Mouse (Mus musculus) MEL (cell line): ENCODE measurements around the gene Wwc2. TPM values are rescaled to one million over a fixed set of nuclear protein-coding genes. Genes with fewer than 3 reads are reported as not detected.
"Not testable (repeated sequence)": the region's sequence is repeated elsewhere in the genome, so short reads cannot be mapped to it uniquely, and the experiment has no call there.

Experiments used
- DNase-seq: peaks from one replicate; pipeline ENCODE4 v3.0.0; 2011; ENCODE audit warnings: low read depth, low spot score
- H3K27ac ChIP-seq: 2 replicates; pipeline ENCODE4 v1.5.1; 2012; ENCODE audit warnings: low read depth, mild to moderate bottlenecking, control low read depth, low read length, moderate library complexity; ENCODE audit not compliant: control insufficient read depth
- H3K27me3 ChIP-seq, 2 experiments: fragments of 150-350 bp in 1 of 2; sonication (generic) in 1 of 2; 2 replicates each; pipeline ENCODE4 v1.6.1; 2012; ENCODE audit warnings: low read length in 2 of 2, mild to moderate bottlenecking in 2 of 2, improper control_type of control experiment in 1 of 2, moderate library complexity in 1 of 2; ENCODE audit not compliant: insufficient read depth in 2 of 2, control insufficient read depth in 1 of 2
- H3K36me3 ChIP-seq, 2 experiments: 2 replicates each; pipeline ENCODE4 v1.6.1; 2012 to 2014; ENCODE audit warnings: low read length in 2 of 2, improper control_type of control experiment in 1 of 2, inconsistent platforms in 1 of 2, mild to moderate bottlenecking in 1 of 2; ENCODE audit not compliant: insufficient read depth in 2 of 2, control insufficient read depth in 1 of 2
- H3K4me1 ChIP-seq, 2 experiments: fragments of 150-350 bp in 1 of 2; sonication (generic) in 1 of 2; 2 replicates each; pipeline ENCODE4 v1.6.1; 2012; ENCODE audit warnings: low read length in 2 of 2, improper control_type of control experiment in 1 of 2, mild to moderate bottlenecking in 1 of 2; ENCODE audit not compliant: insufficient read depth in 2 of 2, control insufficient read depth in 1 of 2
- H3K4me3 ChIP-seq, 2 experiments: fragments of 150-350 bp in 1 of 2; sonication (generic) in 1 of 2; 2 replicates each; pipeline ENCODE4 v1.5.1; 2012; ENCODE audit warnings: low read depth in 2 of 2, low read length in 2 of 2, mild to moderate bottlenecking in 2 of 2, moderate library complexity in 2 of 2, control low read depth in 1 of 2, improper control_type of control experiment in 1 of 2; ENCODE audit not compliant: control insufficient read depth in 1 of 2, insufficient read depth in 1 of 2
- H3K79me2 ChIP-seq: 2 replicates; pipeline ENCODE4 v1.6.1; 2012; ENCODE audit warnings: mild to moderate bottlenecking, low read length, moderate library complexity; ENCODE audit not compliant: control insufficient read depth, poor library complexity, insufficient read depth
- H3K9ac ChIP-seq: 2 replicates; pipeline ENCODE4 v1.6.1; 2012; ENCODE audit warnings: low read depth, mild to moderate bottlenecking, control low read depth, low read length, moderate library complexity; ENCODE audit not compliant: control insufficient read depth, poor library complexity, severe bottlenecking
- H3K9me3 ChIP-seq: fragments of 150-350 bp; sonication (generic); replicated peaks from 2 replicates; pipeline ENCODE4 v1.6.1; 2012; ENCODE audit warnings: mild to moderate bottlenecking, low read length, improper control_type of control experiment, moderate library complexity; ENCODE audit not compliant: insufficient read depth
- CHD2 ChIP-seq: IDR thresholded peaks from 2 replicates; pipeline ENCODE4 v1.6.1; 2011; ENCODE audit warnings: low read length, improper control_type of control experiment
- ELF1 ChIP-seq: IDR thresholded peaks from 2 replicates; pipeline ENCODE4 v1.6.1; 2014; ENCODE audit warnings: low read depth, mild to moderate bottlenecking, inconsistent platforms, low read length, improper control_type of control experiment, moderate library complexity
- ETS1 ChIP-seq: IDR thresholded peaks from 2 replicates; pipeline ENCODE4 v1.6.1; 2012; ENCODE audit warnings: low read depth, mild to moderate bottlenecking, inconsistent platforms, low read length, improper control_type of control experiment, moderate library complexity
- HCFC1 ChIP-seq: IDR thresholded peaks from 2 replicates; pipeline ENCODE4 v1.6.1; 2012; ENCODE audit warnings: low read depth, mild to moderate bottlenecking, inconsistent platforms, low read length, improper control_type of control experiment, moderate library complexity
- JUND ChIP-seq: IDR thresholded peaks from 2 replicates; pipeline ENCODE4 v1.6.1; 2011; ENCODE audit warnings: low read depth, mild to moderate bottlenecking, improper control_type of control experiment, low read length
- MAFK ChIP-seq: IDR thresholded peaks from 2 replicates; pipeline ENCODE4 v1.6.1; 2011; ENCODE audit warnings: low read depth, mild to moderate bottlenecking, low read length, improper control_type of control experiment, borderline replicate concordance
- MAX ChIP-seq: IDR thresholded peaks from 2 replicates; pipeline ENCODE4 v1.6.1; 2011; ENCODE audit warnings: low read length, improper control_type of control experiment
- MEF2A ChIP-seq: IDR thresholded peaks from 2 replicates; pipeline ENCODE4 v1.6.1; 2014; ENCODE audit warnings: low read depth, mild to moderate bottlenecking, inconsistent platforms, low read length, improper control_type of control experiment; ENCODE audit not compliant: poor library complexity, insufficient replicate concordance, severe bottlenecking; ENCODE audit errors: extremely low read depth
- MYC ChIP-seq: IDR thresholded peaks from 2 replicates; pipeline ENCODE4 v1.6.1; 2011; ENCODE audit warnings: low read depth, mild to moderate bottlenecking, low read length, improper control_type of control experiment, moderate library complexity
- POLR2A ChIP-seq, 2 experiments: IDR thresholded peaks; 2 replicates each; pipeline ENCODE4 v1.6.1; 2011 to 2012; ENCODE audit warnings: low read length in 2 of 2, mild to moderate bottlenecking in 2 of 2, control low read depth in 1 of 2, improper control_type of control experiment in 1 of 2, low read depth in 1 of 2, moderate library complexity in 1 of 2; ENCODE audit not compliant: control insufficient read depth in 1 of 2, insufficient read depth in 1 of 2, poor library complexity in 1 of 2
- RAD21 ChIP-seq: IDR thresholded peaks from 2 replicates; pipeline ENCODE4 v1.6.1; 2011; ENCODE audit warnings: mild to moderate bottlenecking, low read depth, low read length, improper control_type of control experiment
- SIN3A ChIP-seq: IDR thresholded peaks from 2 replicates; pipeline ENCODE4 v1.6.1; 2012; ENCODE audit warnings: low read length, improper control_type of control experiment, inconsistent platforms
- TCF12 ChIP-seq: IDR thresholded peaks from 2 replicates; pipeline ENCODE4 v1.6.1; 2014; ENCODE audit warnings: low read depth, mild to moderate bottlenecking, inconsistent platforms, low read length, improper control_type of control experiment, moderate library complexity
- USF1 ChIP-seq: IDR thresholded peaks from 2 replicates; pipeline ENCODE4 v1.6.1; 2014; ENCODE audit warnings: low read depth, mild to moderate bottlenecking, inconsistent platforms, low read length, improper control_type of control experiment, moderate library complexity
- USF2 ChIP-seq, 2 experiments: IDR thresholded peaks; 2 replicates each; pipeline ENCODE4 v1.6.1; 2011 to 2012; ENCODE audit warnings: improper control_type of control experiment in 2 of 2, low read length in 2 of 2, borderline replicate concordance in 1 of 2, inconsistent platforms in 1 of 2, low read depth in 1 of 2, mild to moderate bottlenecking in 1 of 2; ENCODE audit not compliant: insufficient read depth in 1 of 2
- ZKSCAN1 ChIP-seq: IDR thresholded peaks from 2 replicates; pipeline ENCODE4 v1.6.1; 2012; ENCODE audit warnings: low read depth, mild to moderate bottlenecking, inconsistent platforms, low read length, improper control_type of control experiment, moderate library complexity
- ZNF384 ChIP-seq: IDR thresholded peaks from 2 replicates; pipeline ENCODE4 v1.6.1; 2012; ENCODE audit warnings: low read depth, mild to moderate bottlenecking, inconsistent platforms, low read length, improper control_type of control experiment
- polyA plus RNA-seq, 2 experiments: library from polyadenylated mRNA; stranded (reverse) in 1 of 2; unstranded in 1 of 2; fragments of >175 nt in 1 of 2; fragments of >200 nt in 1 of 2; gene quantifications; 2 replicates each; pipeline versions ENCODE4 v1.2.1 to v1.2.4; 2012; ENCODE audit warnings: low replicate concordance in 2 of 2, low read depth in 1 of 2; ENCODE audit not compliant: insufficient read length in 2 of 2, insufficient read depth in 1 of 2, missing spikeins in 1 of 2
- total RNA-seq: library from RNA; depleted of rRNA; stranded (reverse); fragments of 300-350 nt; gene quantifications from 2 replicates; pipeline ENCODE4 v1.2.3, GENCODE M21; 2012

Gene Wwc2
- total and polyA plus RNA-seq, 3 experiments: 7.5 to 14.8 TPM; not detected in 1

- Histone ChIP-seq H3K79me2 (no peaks in the 10 kb centered on the region), H3K27me3 (no peaks in the 10 kb centered on the region), H3K9me3 (no peaks in the 10 kb centered on the region), H3K36me3 (no peaks in the 10 kb centered on the region; a peak in 1 of 4 replicates), H3K4me3 (no peak overlapping the region), H3K4me1 (no peaks in the 10 kb centered on the region), H3K9ac (no peak overlapping the region), H3K27ac (no peak overlapping the region)
- no peak for TF ChIP-seq TCF12
- TF ChIP-seq ZNF384: no peak
- TF ChIP-seq MAX: no peak
- TF ChIP-seq RAD21: no peak
- TF ChIP-seq ELF1: no peak
- no peak for TF ChIP-seq HCFC1
- no peak for TF ChIP-seq CHD2
- TF ChIP-seq MYC: no peak
- no peak for TF ChIP-seq MEF2A
- no peak for TF ChIP-seq USF1
- no peak for TF ChIP-seq USF2 (IDR thresholded peaks at IDR 0.05; ENCODE audit: borderline replicate concordance in 1 of 2, insufficient read depth in 1 of 2, low read depth in 1 of 2, low read length in 2 of 2)
- no peak for DNase-seq
Observed at GRCm38 (mm10) chr8:47825596-47825995, 165.1 kb downstream of the Wwc2 start.

DNA sequence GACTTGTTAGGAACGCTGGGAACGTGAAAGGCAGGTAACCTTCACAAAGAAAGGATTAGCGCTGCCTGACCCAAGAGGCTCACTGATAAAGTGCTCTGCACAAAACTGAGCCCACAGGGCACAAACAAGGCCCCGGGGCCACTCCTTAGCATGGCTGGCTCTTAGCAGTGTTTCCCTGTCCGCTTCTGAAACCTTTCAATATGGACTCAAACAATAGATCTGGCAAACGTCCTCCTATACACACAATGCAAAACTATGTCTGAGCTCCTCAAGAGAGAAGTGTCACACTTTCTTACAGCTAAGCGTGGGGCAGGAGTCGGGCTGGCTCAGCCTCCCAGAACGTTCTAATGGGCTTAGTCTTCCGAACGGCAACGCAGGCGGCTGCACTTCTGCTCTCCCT lies 166.5 kb downstream of the Wwc2 start, which contains the start of gene Cldn22:
Cldn22 (plus strand) TSS at position 301 of the 400 bp plus-strand sequence.
- H3K27me3 ChIP-seq: no peaks in the 10 kb centered on the region
- no peaks in the 10 kb centered on the region for H3K36me3 ChIP-seq
- TF ChIP-seq MAFK: no peak
- TF ChIP-seq MAX: no peak
- TF ChIP-seq SIN3A: no peak
- no peak for TF ChIP-seq ELF1
- TF ChIP-seq HCFC1: no peak
- TF ChIP-seq ETS1: no peak
- no peak for TF ChIP-seq JUND
- TF ChIP-seq RAD21: no peak
- H3K79me2 ChIP-seq: no peaks in the 10 kb centered on the region
- no peaks in the 10 kb centered on the region for H3K4me1 ChIP-seq
- no peaks in the 10 kb centered on the region for H3K9me3 ChIP-seq
- no peak within 1 kb of the TSS for H3K4me3 ChIP-seq
- no peak within 1 kb of the TSS for H3K9ac ChIP-seq
- no peak for DNase-seq
- no peak within 1 kb of the TSS for H3K27ac ChIP-seq

DNA sequence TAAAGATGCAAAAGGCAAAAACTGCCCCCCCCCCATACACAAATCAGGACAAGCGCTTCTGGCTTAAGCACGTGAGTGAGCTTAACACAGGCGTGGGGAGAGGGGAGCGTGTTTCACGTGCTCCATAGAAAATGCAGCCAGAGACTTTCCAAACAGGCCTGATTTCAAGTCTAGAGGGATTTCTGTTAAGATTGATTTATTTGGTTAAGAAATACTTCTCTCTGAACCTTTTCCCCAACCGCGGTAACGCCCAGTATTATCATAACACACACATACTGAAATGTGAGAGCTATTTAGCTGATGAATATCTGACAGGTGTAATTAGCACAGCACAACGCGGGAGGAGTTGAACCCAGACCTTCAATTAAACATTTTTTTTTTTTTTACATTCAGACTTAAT lies 166.9 kb downstream of the Wwc2 start:
- no peaks in the 10 kb centered on the region for H3K9me3 ChIP-seq
- DNase-seq: no peak
- H3K27ac ChIP-seq: no peak overlapping the region
- no peaks in the 10 kb centered on the region for H3K79me2 ChIP-seq
- H3K27me3 ChIP-seq: no peaks in the 10 kb centered on the region
- H3K36me3 ChIP-seq: no peaks in the 10 kb centered on the region
- H3K4me3 ChIP-seq: no peak overlapping the region
- no peaks in the 10 kb centered on the region for H3K4me1 ChIP-seq
- TF ChIP-seq POLR2A (IDR thresholded peaks at IDR 0.05; ENCODE audit: control insufficient read depth in 1 of 2, insufficient read depth in 1 of 2, low read depth in 1 of 2, low read length in 2 of 2, poor library complexity in 1 of 2) (no peak), ZKSCAN1 (no peak), MYC (no peak)
- no peak overlapping the region for H3K9ac ChIP-seq

- H3K9me3 ChIP-seq, H3K36me3 ChIP-seq, H3K27ac ChIP-seq, H3K4me3 ChIP-seq, DNase-seq, H3K9ac ChIP-seq, H3K79me2 ChIP-seq, H3K4me1 ChIP-seq, H3K27me3 ChIP-seq: not testable (repeated sequence)
Observed at GRCm38 (mm10) chr8:47822541-47822940, 168.2 kb downstream of the Wwc2 start.
